In the genomic region with DNA sequence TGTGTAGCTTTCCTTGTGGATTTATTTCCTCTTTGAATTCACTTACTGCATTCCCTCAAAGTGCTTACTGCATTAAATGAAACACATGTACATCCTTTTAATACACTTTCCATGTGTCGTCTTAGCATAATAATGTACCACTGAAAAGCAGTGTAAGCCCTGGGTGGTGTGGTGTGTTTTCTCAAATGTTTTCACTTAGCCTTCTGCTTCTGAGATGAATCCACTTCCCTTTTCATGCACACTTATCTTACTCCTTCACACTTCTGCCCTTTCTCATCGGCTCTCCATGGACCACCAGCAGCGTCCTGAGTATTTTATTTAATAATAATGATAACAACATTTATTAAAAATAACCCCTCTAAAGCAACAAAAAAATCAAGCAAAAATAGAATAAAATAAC, we compare ENCODE assay signal across 22 mouse cellular contexts.
DNase-seq lines count a peak whose midpoint lies in the region; ATAC-seq and TF ChIP-seq lines count a peak whose summit lies in the region.
"Had no signal": no experiment of that assay in that cellular context is flagged by ENCODE, and none has a peak within 500 bp of the region (broad histone marks: within the 10 kb centered on the region; RNA-seq: fewer than 3 reads in every experiment).

No protein-coding gene starts in this region.

- DNase-seq in G1E (ENCODE audit: low spot score) (no peak), MEL (ENCODE audit: low read depth, low spot score) (peak; percentile 79)
- no peak for DNase-seq in testis, postnatal 10 days (ENCODE audit: low spot score)
- no peak for DNase-seq in frontal cortex, postnatal 10 days (ENCODE audit: low spot score in 2 of 2)
- DNase-seq: adrenal gland, adult 8-10 months; adrenal gland, postnatal 14 days; adrenal gland, postnatal 36 days; cerebellum, adult 11-12 months; cerebellum, adult 2 months; cerebellum, adult 9-10 months; cerebellum, postnatal 10 days; cerebellum, postnatal 25 days; embryo, embryonic 11 days; forebrain, postnatal 0 days had no signal

- no peaks in the 10 kb centered on the region for H3K79me2 ChIP-seq in MEL (ENCODE audit: control insufficient read depth, insufficient read depth, low read length, poor library complexity)

- H3K9me3 ChIP-seq in G1E (replicated peaks) (no peaks in the 10 kb centered on the region), MEL (replicated peaks; ENCODE audit: insufficient read depth, low read length) (no peaks in the 10 kb centered on the region)
- H3K9me3 ChIP-seq: embryonic facial prominence, embryonic 13.5 days; embryonic facial prominence, embryonic 15.5 days; forebrain, embryonic 13.5 days; forebrain, embryonic 15.5 days had no signal

- peak overlapping the region; percentile 54 for H3K9ac ChIP-seq in MEL (ENCODE audit: control insufficient read depth, low read depth, low read length, poor library complexity, severe bottlenecking)
- H3K9ac ChIP-seq: embryonic facial prominence, embryonic 13.5 days; embryonic facial prominence, embryonic 15.5 days; forebrain, embryonic 13.5 days; forebrain, embryonic 15.5 days; forebrain, postnatal 0 days had no signal

- H3K36me3 ChIP-seq in G1E (replicated peaks) (peaks cover 2% of the 10 kb centered on the region), MEL (ENCODE audit: control insufficient read depth in 1 of 2, insufficient read depth in 2 of 2, low read length in 2 of 2) (peaks cover 0 to 9% of the 10 kb centered on the region in 2 experiments; a peak in 2 of 4 replicates)
- H3K36me3 ChIP-seq: embryonic facial prominence, embryonic 13.5 days; embryonic facial prominence, embryonic 15.5 days; forebrain, embryonic 15.5 days had no signal

- TF ChIP-seq EP300 in MEL (IDR thresholded peaks at IDR 0.05; ENCODE audit: low read depth in 1 of 2, low read length in 2 of 2): peak; percentile 72 to 91

- no peak for TF ChIP-seq RAD21 in MEL (IDR thresholded peaks at IDR 0.05; ENCODE audit: low read depth, low read length)

- H3K4me1 ChIP-seq in G1E (ENCODE audit: insufficient read depth, low read depth, low read length): peaks cover 25% of the 10 kb centered on the region
- peaks cover 4 to 8% of the 10 kb centered on the region in 2 experiments for H3K4me1 ChIP-seq in MEL (ENCODE audit: control insufficient read depth in 1 of 2, insufficient read depth in 2 of 2, low read length in 2 of 2)
- H3K4me1 ChIP-seq: embryonic facial prominence, embryonic 13.5 days; embryonic facial prominence, embryonic 15.5 days; forebrain, embryonic 13.5 days; forebrain, embryonic 15.5 days had no signal

- peak; percentile 22 for ATAC-seq in G1E (ENCODE audit: extremely low read depth, insufficient number of reproducible peaks, low FRiP score, poor library complexity, severe bottlenecking)
- 0 out of 2 replicates have a peak, but pooled peaks have one; percentile 45 for ATAC-seq in common myeloid progenitor, adult 5-6 weeks (replicated peaks; ENCODE audit: low read depth, poor library complexity, severe bottlenecking)
- ATAC-seq in erythroblast, adult 5-6 weeks (replicated peaks; ENCODE audit: low FRiP score, poor library complexity, severe bottlenecking): no peak
- ATAC-seq: activated CD4-positive, CD25-positive, alpha-beta regulatory T cell, adult 4 months; forebrain, embryonic 13.5 days; forebrain, embryonic 15.5 days; forebrain, postnatal 0 days; Patski had no signal

- no peak for TF ChIP-seq POLR2A in MEL (IDR thresholded peaks at IDR 0.05; ENCODE audit: control insufficient read depth in 1 of 2, insufficient read depth in 1 of 2, low read depth in 1 of 2, low read length in 2 of 2, poor library complexity in 1 of 2)

- H3K4me3 ChIP-seq in G1E (ENCODE audit: low read depth, low read length): no peak overlapping the region
- peak overlapping the region; percentile 36 to 45; a peak in 3 of 4 replicates for H3K4me3 ChIP-seq in MEL (ENCODE audit: control insufficient read depth in 1 of 2, insufficient read depth in 1 of 2, low read depth in 2 of 2, low read length in 2 of 2)
- H3K4me3 ChIP-seq: embryonic facial prominence, embryonic 13.5 days; embryonic facial prominence, embryonic 15.5 days; forebrain, embryonic 13.5 days; forebrain, embryonic 15.5 days had no signal

- H3K27me3 ChIP-seq in G1E (ENCODE audit: insufficient read depth, low read length) (no peaks in the 10 kb centered on the region), MEL (ENCODE audit: control insufficient read depth in 1 of 2, insufficient read depth in 2 of 2, low read length in 2 of 2) (no peaks in the 10 kb centered on the region)
- H3K27me3 ChIP-seq: embryonic facial prominence, embryonic 13.5 days; embryonic facial prominence, embryonic 15.5 days; forebrain, embryonic 13.5 days; forebrain, embryonic 15.5 days; Patski had no signal

- peak overlapping the region; percentile 73 for H3K27ac ChIP-seq in MEL (ENCODE audit: control insufficient read depth, low read depth, low read length)
- H3K27ac ChIP-seq: embryonic facial prominence, embryonic 13.5 days; embryonic facial prominence, embryonic 15.5 days; forebrain, embryonic 13.5 days; forebrain, embryonic 15.5 days had no signal

- TF ChIP-seq CTCF in G1E (IDR thresholded peaks at IDR 0.05; ENCODE audit: low read depth, low read length): no peak
- no peak for TF ChIP-seq CTCF in MEL (IDR thresholded peaks at IDR 0.05 in 2 of 3, conservative IDR thresholded peaks at IDR 0.05 in 1 of 3; ENCODE audit: control insufficient read depth in 1 of 3, insufficient read depth in 1 of 3, low read depth in 2 of 3, low read length in 3 of 3, poor library complexity in 1 of 3, severe bottlenecking in 1 of 3)

TF ChIP-seq in MEL, 35 proteins besides CTCF, POLR2A, EP300 and RAD21:
- TF ChIP-seq MAX (IDR thresholded peaks at IDR 0.05; ENCODE audit: low read length): peak; percentile 61; the same call in 1 of the 2 replicates
- no peak for TF ChIP-seq HCFC1 (IDR thresholded peaks at IDR 0.05; ENCODE audit: low read depth, low read length)
- peak; percentile 75 for TF ChIP-seq TCF12 (IDR thresholded peaks at IDR 0.05; ENCODE audit: low read depth, low read length)
- peak; percentile 48; the same call in 1 of the 2 replicates for TF ChIP-seq RCOR1 (IDR thresholded peaks at IDR 0.05; ENCODE audit: low read depth, low read length)
- peak; percentile 84 for TF ChIP-seq GATA1 (IDR thresholded peaks at IDR 0.05; ENCODE audit: low read depth, low read length)
- TF ChIP-seq SIN3A (IDR thresholded peaks at IDR 0.05; ENCODE audit: low read length): peak; percentile 32; the same call in 1 of the 2 replicates
- peak; percentile 63 for TF ChIP-seq MYC (IDR thresholded peaks at IDR 0.05; ENCODE audit: low read depth, low read length)
- TF ChIP-seq TAL1 (IDR thresholded peaks at IDR 0.05; ENCODE audit: low read length): peak; percentile 51
- TF ChIP-seq ETS1 (IDR thresholded peaks at IDR 0.05; ENCODE audit: low read depth, low read length): peak; percentile 45; the same call in 1 of the 2 replicates
- no peak for TF ChIP-seq SMC3 (IDR thresholded peaks at IDR 0.05; ENCODE audit: low read depth, low read length)
- no peak for TF ChIP-seq USF2 (IDR thresholded peaks at IDR 0.05; ENCODE audit: borderline replicate concordance in 1 of 2, insufficient read depth in 1 of 2, low read depth in 1 of 2, low read length in 2 of 2)
